Mouse (Mus musculus): ENCODE measurements at regions not wholly inside any gene's neighbourhood (a gene's known extent, or its start where the extent isn't known, plus 50 kb on each side); places are given as distances from the start of the nearest gene placed in this dataset.

- Histone ChIP-seq H3K4me3 (replicated peaks) (no peak overlapping the region), H3K4me2 (no peak overlapping the region), H3K27ac (replicated peaks) (no peak overlapping the region; the same call in 1 of the 2 replicates), H3K9ac (replicated peaks) (no peak overlapping the region), H3K9me3 (replicated peaks) (no peaks in the 10 kb centered on the region), H3K36me3 (no peaks in the 10 kb centered on the region), H3K27me3 (replicated peaks) (no peaks in the 10 kb centered on the region), H3K4me1 (peaks cover 21% of the 10 kb centered on the region)
- 71% methylated on average over 10 of the region's 10 CpGs for WGBS
- ATAC-seq (ENCODE audit: low FRiP score): no peak
Measured at GRCm38 (mm10) chr9:116232386-116232785, 57.2 kb upstream of the Tgfbr2 start.

- no peak for ATAC-seq (ENCODE audit: low FRiP score)
- no peak overlapping the region for H3K4me3 ChIP-seq (replicated peaks)
- no peaks in the 10 kb centered on the region for H3K9me3 ChIP-seq (replicated peaks)
- H3K9ac ChIP-seq (replicated peaks): no peak overlapping the region
- H3K36me3 ChIP-seq: no peaks in the 10 kb centered on the region
- 86% methylated on average over 16 of the region's 16 CpGs for WGBS
- no peaks in the 10 kb centered on the region for H3K27me3 ChIP-seq (replicated peaks)
- peaks cover 21% of the 10 kb centered on the region for H3K4me1 ChIP-seq
- H3K4me2 ChIP-seq: no peak overlapping the region
- H3K27ac ChIP-seq (replicated peaks): no peak overlapping the region; the same call in none of the 2 replicates
Measured at GRCm38 (mm10) chr9:116231351-116232311, 56.5 kb upstream of the Tgfbr2 start.

DNA sequence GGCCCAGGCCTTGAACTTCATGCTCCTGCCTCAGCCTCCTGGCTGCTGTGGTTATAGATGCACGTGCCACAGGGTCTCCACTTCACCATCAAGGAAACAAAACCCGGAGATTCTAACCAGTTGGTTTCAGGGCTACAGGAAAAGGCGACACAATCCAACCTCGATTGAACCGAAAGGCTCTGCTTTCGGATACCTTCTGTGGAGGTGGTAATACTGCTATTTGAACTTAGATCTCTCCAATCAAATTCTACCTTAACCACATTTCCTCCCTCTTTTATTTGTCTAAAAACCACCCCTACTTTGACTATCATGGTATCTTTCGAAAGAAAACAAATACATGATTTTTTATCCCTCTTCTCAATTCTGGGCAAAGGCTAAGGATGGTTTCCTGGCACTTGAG lies 55.2 kb upstream of the Tgfbr2 start:
- Histone ChIP-seq H3K9me3 (replicated peaks) (no peaks in the 10 kb centered on the region), H3K4me2 (no peak overlapping the region), H3K27me3 (replicated peaks) (no peaks in the 10 kb centered on the region), H3K9ac (replicated peaks) (no peak overlapping the region), H3K4me3 (replicated peaks) (no peak overlapping the region), H3K36me3 (no peaks in the 10 kb centered on the region), H3K4me1 (peaks cover 21% of the 10 kb centered on the region), H3K27ac (replicated peaks) (no peak overlapping the region)
- no peak for ATAC-seq (ENCODE audit: low FRiP score)
- WGBS: 85% methylated on average over 7 of the region's 7 CpGs

DNA sequence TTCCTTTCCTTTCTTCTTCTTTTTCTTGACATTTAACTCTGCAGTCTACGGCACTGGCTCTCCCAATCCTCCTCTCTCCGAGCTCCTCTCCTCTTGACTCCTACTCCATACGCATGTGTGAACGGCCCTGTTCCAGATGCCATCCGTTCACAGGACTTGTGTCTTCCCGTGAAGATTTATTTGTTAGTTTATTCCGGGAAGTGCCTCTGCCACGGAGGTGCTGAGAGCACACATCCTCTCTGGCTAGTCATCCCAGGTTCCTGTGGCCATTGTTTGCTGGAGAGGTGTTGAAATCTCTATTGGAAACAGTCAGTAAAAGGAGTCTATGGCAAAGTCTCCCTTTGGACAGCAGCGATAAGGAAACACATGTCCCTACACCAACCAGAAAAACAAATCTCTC lies 53.3 kb upstream of the Tgfbr2 start:
- no peaks in the 10 kb centered on the region for H3K27me3 ChIP-seq (replicated peaks)
- WGBS: 46% methylated on average over 9 of the region's 9 CpGs
- no peak overlapping the region for H3K27ac ChIP-seq (replicated peaks)
- H3K4me3 ChIP-seq (replicated peaks): no peak overlapping the region
- no peak for ATAC-seq (ENCODE audit: low FRiP score)
- H3K4me2 ChIP-seq: no peak overlapping the region
- H3K9ac ChIP-seq (replicated peaks): no peak overlapping the region
- no peaks in the 10 kb centered on the region for H3K36me3 ChIP-seq
- H3K9me3 ChIP-seq (replicated peaks): no peaks in the 10 kb centered on the region
- peaks cover 21% of the 10 kb centered on the region for H3K4me1 ChIP-seq

GRCm38 (mm10) chr9:116227738-116228137 lies 52.6 kb upstream of the Tgfbr2 start:
- Histone ChIP-seq H3K9ac (replicated peaks) (no peak overlapping the region), H3K27ac (replicated peaks) (no peak overlapping the region), H3K4me1 (peaks cover 21% of the 10 kb centered on the region), H3K36me3 (no peaks in the 10 kb centered on the region), H3K9me3 (replicated peaks) (no peaks in the 10 kb centered on the region), H3K4me2 (no peak overlapping the region), H3K4me3 (replicated peaks) (no peak overlapping the region), H3K27me3 (replicated peaks) (no peaks in the 10 kb centered on the region)
- ATAC-seq (ENCODE audit: low FRiP score): no peak
- WGBS: 87% methylated on average over 7 of the region's 7 CpGs
